Comparison of ENCODE assay signal across 25 mouse cellular contexts in genomic region chr13:107561529-107561928, GRCm38 (mm10).
"Had no signal": no experiment of that assay in that cellular context is flagged by ENCODE, and none has a peak within 500 bp of the region (broad histone marks: within the 10 kb centered on the region; RNA-seq: fewer than 3 reads in every experiment).

No protein-coding gene starts in this region.

- H3K36me3 ChIP-seq: heart, embryonic 10.5 days; heart, embryonic 12.5 days; hindbrain, embryonic 10.5 days; hindbrain, embryonic 12.5 days; kidney, embryonic 15.5 days; limb, embryonic 13.5 days; limb, embryonic 15.5 days; liver, embryonic 12.5 days had no signal

- ATAC-seq: hindbrain, embryonic 16.5 days; intestine, embryonic 16.5 days; liver, embryonic 12.5 days had no signal

- H3K9me3 ChIP-seq: heart, embryonic 10.5 days; heart, embryonic 12.5 days; hindbrain, embryonic 10.5 days; hindbrain, embryonic 12.5 days; kidney, embryonic 15.5 days; limb, embryonic 13.5 days; limb, embryonic 15.5 days; liver, embryonic 12.5 days had no signal

- H3K4me1 ChIP-seq: heart, embryonic 10.5 days; heart, embryonic 12.5 days; hindbrain, embryonic 10.5 days; hindbrain, embryonic 12.5 days; limb, embryonic 13.5 days; limb, embryonic 15.5 days; liver, embryonic 12.5 days had no signal

- H3K27ac ChIP-seq: gastrocnemius, adult 2 months; heart, embryonic 10.5 days; hindbrain, embryonic 10.5 days; hindbrain, embryonic 12.5 days; hindbrain, embryonic 14.5 days; kidney, embryonic 15.5 days; limb, embryonic 13.5 days; limb, embryonic 15.5 days; liver, embryonic 12.5 days had no signal

- H3K4me2 ChIP-seq: heart, embryonic 12.5 days; hindbrain, embryonic 12.5 days; hindbrain, embryonic 14.5 days; kidney, embryonic 15.5 days; limb, embryonic 13.5 days; limb, embryonic 15.5 days; liver, embryonic 12.5 days had no signal

- H3K9ac ChIP-seq: heart, embryonic 12.5 days; hindbrain, embryonic 12.5 days; hindbrain, embryonic 14.5 days; kidney, embryonic 15.5 days; limb, embryonic 13.5 days; limb, embryonic 15.5 days; liver, embryonic 12.5 days had no signal

- DNase-seq: gastrocnemius, adult 2 months; gastrocnemius, postnatal 10 days; gastrocnemius, postnatal 25 days; heart, adult 18-20 months; heart, postnatal 10 days; heart, postnatal 4 days; kidney, adult 11 months; kidney, adult 2 months; kidney, adult 9 months; kidney, postnatal 10 days; kidney, postnatal 36 days; layer of hippocampus, adult 9-11 months; layer of hippocampus, postnatal 36 days; left cerebral cortex, postnatal 4 days had no signal

- H3K27me3 ChIP-seq: heart, embryonic 12.5 days; hindbrain, embryonic 12.5 days; kidney, embryonic 15.5 days; limb, embryonic 15.5 days; liver, embryonic 12.5 days had no signal

- H3K4me3 ChIP-seq: gastrocnemius, adult 2 months; heart, embryonic 10.5 days; heart, embryonic 12.5 days; hindbrain, embryonic 10.5 days; hindbrain, embryonic 12.5 days; kidney, embryonic 15.5 days; limb, embryonic 13.5 days; limb, embryonic 15.5 days; liver, embryonic 12.5 days had no signal
